Comparison of ENCODE assay signal across 19 mouse cellular contexts in the genomic region with DNA sequence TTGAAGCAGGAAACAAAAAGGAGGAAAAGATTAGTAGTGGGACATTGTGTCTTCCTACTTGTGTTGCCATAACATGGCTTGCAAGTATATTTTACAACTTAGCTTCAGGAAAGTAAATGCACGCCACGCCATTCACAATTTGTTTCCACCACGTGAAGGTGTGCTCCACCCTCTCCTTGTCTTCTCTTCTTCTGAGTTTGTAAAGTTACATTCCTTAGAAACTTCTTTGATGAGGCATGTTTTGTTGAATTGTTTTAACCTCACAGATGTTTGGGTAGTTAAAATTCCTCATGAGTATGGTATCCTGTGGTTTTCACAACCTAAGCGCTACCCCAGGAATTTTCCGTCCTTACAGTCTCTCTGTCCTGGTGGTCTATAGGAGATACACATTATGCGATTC.
A peak's percentile ranks its signal among the peaks of the same experiment; 100 is the strongest.
DNase-seq lines count a peak whose midpoint lies in the region; ATAC-seq and TF ChIP-seq lines count a peak whose summit lies in the region.
"Had no signal": no experiment of that assay in that cellular context is flagged by ENCODE, and none has a peak within 500 bp of the region (broad histone marks: within the 10 kb centered on the region; RNA-seq: fewer than 3 reads in every experiment).

No protein-coding gene starts in this region.

- H3K27me3 ChIP-seq in C2C12 (ENCODE audit: control insufficient read depth, insufficient read depth, insufficient read length), result no peaks in the 10 kb centered on the region
- no peaks in the 10 kb centered on the region for H3K27me3 ChIP-seq in neural tube, embryonic 15.5 days (replicated peaks)
- H3K27me3 ChIP-seq: embryonic facial prominence, embryonic 12.5 days; forebrain, embryonic 13.5 days; forebrain, embryonic 15.5 days had no signal

- H3K9me3 ChIP-seq in neural tube, embryonic 15.5 days (replicated peaks), result no peaks in the 10 kb centered on the region
- H3K9me3 ChIP-seq: embryonic facial prominence, embryonic 10.5 days; embryonic facial prominence, embryonic 12.5 days; forebrain, embryonic 13.5 days; forebrain, embryonic 15.5 days had no signal

- no peak overlapping the region for H3K4me3 ChIP-seq in C2C12 (ENCODE audit: insufficient read depth, poor library complexity, severe bottlenecking)
- no peak overlapping the region for H3K4me3 ChIP-seq in neural tube, embryonic 15.5 days (replicated peaks)
- H3K4me3 ChIP-seq: embryonic facial prominence, embryonic 10.5 days; embryonic facial prominence, embryonic 12.5 days; forebrain, embryonic 13.5 days; forebrain, embryonic 15.5 days had no signal

- no peak overlapping the region for H3K27ac ChIP-seq in neural tube, embryonic 15.5 days (replicated peaks)
- H3K27ac ChIP-seq: embryonic facial prominence, embryonic 10.5 days; embryonic facial prominence, embryonic 12.5 days; forebrain, embryonic 13.5 days; forebrain, embryonic 15.5 days had no signal

- no peaks in the 10 kb centered on the region for H3K36me3 ChIP-seq in C2C12 (ENCODE audit: control insufficient read depth, insufficient read depth)
- no peaks in the 10 kb centered on the region for H3K36me3 ChIP-seq in neural tube, embryonic 15.5 days
- H3K36me3 ChIP-seq: embryonic facial prominence, embryonic 10.5 days; embryonic facial prominence, embryonic 12.5 days; forebrain, embryonic 15.5 days had no signal

- H3K4me1 ChIP-seq in neural tube, embryonic 15.5 days, result no peaks in the 10 kb centered on the region
- H3K4me1 ChIP-seq: embryonic facial prominence, embryonic 10.5 days; embryonic facial prominence, embryonic 12.5 days; forebrain, embryonic 13.5 days; forebrain, embryonic 15.5 days had no signal

- no peaks in the 10 kb centered on the region for H3K79me2 ChIP-seq in C2C12 (ENCODE audit: control insufficient read depth, insufficient read depth)

- ATAC-seq in neural tube, embryonic 15.5 days (ENCODE audit: low FRiP score), result no peak
- ATAC-seq: forebrain, embryonic 13.5 days; forebrain, embryonic 15.5 days; forebrain, postnatal 0 days had no signal

- no peak overlapping the region for H3K9ac ChIP-seq in neural tube, embryonic 15.5 days (replicated peaks)
- H3K9ac ChIP-seq: embryonic facial prominence, embryonic 12.5 days; forebrain, embryonic 13.5 days; forebrain, embryonic 15.5 days; forebrain, postnatal 0 days had no signal

- H3K4me2 ChIP-seq in neural tube, embryonic 15.5 days, result no peak overlapping the region
- H3K4me2 ChIP-seq: embryonic facial prominence, embryonic 12.5 days; forebrain, embryonic 13.5 days; forebrain, embryonic 15.5 days had no signal

- 82% methylated on average over 6 of the region's 6 CpGs for WGBS in neural tube, embryonic 15.5 days

- TF ChIP-seq CTCF in C2C12 (IDR thresholded peaks at IDR 0.05; ENCODE audit: control insufficient read depth, insufficient read depth, insufficient read length), result no peak

- DNase-seq in 3134 (ENCODE audit: extremely low read depth, insufficient read length, low spot score) (peak; percentile 18), R1 (ENCODE audit: low read depth, low spot score) (peak; percentile 4)
- no peak for DNase-seq in cerebellum, adult 11-12 months
- DNase-seq: adrenal gland, adult 8-10 months; adrenal gland, postnatal 14 days; adrenal gland, postnatal 36 days; B cell, adult 2 months; cerebellum, adult 18-20 months; cerebellum, adult 8-10 months; cerebellum, adult 9-11 months; cerebellum, postnatal 14 days; cerebellum, postnatal 36 days; forebrain, postnatal 0 days had no signal

- H3ac ChIP-seq in C2C12 (ENCODE audit: control insufficient read depth, insufficient read length, low read depth), result no peak overlapping the region

- no peaks in the 10 kb centered on the region for H3K79me3 ChIP-seq in C2C12 (ENCODE audit: low read depth)

TF ChIP-seq in C2C12, 6 proteins besides CTCF, POLR2A, EP300 and RAD21:
- TF ChIP-seq MYOG (IDR thresholded peaks at IDR 0.05; ENCODE audit: control insufficient read depth, extremely low read depth, insufficient read length) (no peak), CEBPB (IDR thresholded peaks at IDR 0.05; ENCODE audit: low read depth) (no peak), MYOD1 (IDR thresholded peaks at IDR 0.05; ENCODE audit: control insufficient read depth, insufficient read length, low read depth) (no peak), FOSL1 (IDR thresholded peaks at IDR 0.05; ENCODE audit: insufficient read depth, low read length, poor library complexity, severe bottlenecking) (no peak), MAX (IDR thresholded peaks at IDR 0.05) (peak; percentile 73), USF1 (IDR thresholded peaks at IDR 0.05; ENCODE audit: low read depth) (peak; percentile 60)
